Mouse (Mus musculus) embryonic facial prominence, embryonic 13.5 days (tissue): ENCODE results near the gene Elf5. TPM values are rescaled to one million over a fixed set of nuclear protein-coding genes. Genes with fewer than 3 reads are reported as not detected.

Experiments
- ATAC-seq: fragments of 200-750 bp; cut with Nextera tagmentation; 2 replicates; pipeline ENCODE4 v1.8.0; 2017; ENCODE audit warnings: low read depth; ENCODE audit not compliant: insufficient number of reproducible peaks, insufficient read depth, low FRiP score, low TSS enrichment
- H3K27ac ChIP-seq: fragments of 300-500 bp; sonication (generic); 2 replicates; pipeline ENCODE4 v1.5.1; 2015; ENCODE audit warnings: moderate library complexity, mild to moderate bottlenecking, inconsistent platforms
- H3K27me3 ChIP-seq: fragments of 300-500 bp; sonication (generic); 2 replicates; pipeline ENCODE4 v1.6.1; 2015; ENCODE audit warnings: mild to moderate bottlenecking, inconsistent platforms
- H3K36me3 ChIP-seq: fragments of 300-500 bp; sonication (generic); 2 replicates; pipeline ENCODE4 v1.6.1; 2015; ENCODE audit warnings: mild to moderate bottlenecking, inconsistent platforms
- H3K4me1 ChIP-seq: fragments of 300-500 bp; sonication (generic); 2 replicates; pipeline ENCODE4 v1.6.1; 2015; ENCODE audit warnings: inconsistent platforms
- H3K4me2 ChIP-seq: fragments of 300-500 bp; sonication (generic); 2 replicates; pipeline ENCODE4 v1.6.1; 2015; ENCODE audit warnings: moderate library complexity, mild to moderate bottlenecking, inconsistent platforms
- H3K4me3 ChIP-seq: fragments of 300-500 bp; sonication (generic); 2 replicates; pipeline ENCODE4 v1.5.1; 2015; ENCODE audit warnings: mild to moderate bottlenecking, inconsistent platforms
- H3K9ac ChIP-seq: fragments of 300-500 bp; sonication (generic); 2 replicates; pipeline ENCODE4 v1.6.1; 2015; ENCODE audit warnings: mild to moderate bottlenecking, inconsistent platforms
- H3K9me3 ChIP-seq: fragments of 300-500 bp; sonication (generic); 2 replicates; pipeline ENCODE4 v1.6.1; 2016; ENCODE audit warnings: inconsistent platforms
- WGBS: fragments of 180-500 bp; shearing (Covaris S2); methylation state at CpG from one replicate; pipeline ENCODE4 v1.1.7; 2015; ENCODE audit warnings: mixed read lengths; 5-methylcytosine and 5-hydroxymethylcytosine counted together
- polyA plus RNA-seq: library from polyadenylated mRNA; unstranded; fragments of >200 nt; fragmentation: Nextera tagmentation; extraction: Ambion mirVana; gene quantifications from 2 replicates; pipeline ENCODE4 v1.2.1, GENCODE M21; 2015

The Elf5 gene
- polyA plus RNA-seq, 1 experiment from 2014 or later, result 1.9 TPM

DNA sequence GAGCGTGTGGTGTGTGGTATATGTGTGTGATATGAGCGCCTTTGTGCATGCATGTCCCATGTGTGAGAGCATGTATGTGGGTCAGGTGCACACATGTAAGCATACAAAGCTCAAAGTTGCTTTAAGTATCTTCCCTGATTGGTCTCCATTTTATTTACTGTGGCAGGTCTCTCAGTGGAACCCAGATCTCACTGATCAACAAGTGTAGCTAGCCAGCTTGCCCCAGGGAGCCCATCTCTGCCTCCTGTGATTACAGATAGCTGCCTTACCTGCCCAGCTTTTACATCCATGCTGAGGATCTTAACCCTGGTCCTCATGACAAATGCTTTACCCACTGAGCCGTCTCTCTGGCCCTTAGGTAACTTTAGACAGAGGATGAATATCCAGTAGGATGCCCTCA is 66.8 kb downstream of the Elf5 start:
- Histone ChIP-seq H3K4me1 (peaks cover 3% of the 10 kb centered on the region), H3K27ac (no peak overlapping the region), H3K27me3 (no peaks in the 10 kb centered on the region), H3K4me3 (no peak overlapping the region), H3K4me2 (no peak overlapping the region), H3K36me3 (peaks cover 33% of the 10 kb centered on the region), H3K9ac (no peak overlapping the region), H3K9me3 (no peaks in the 10 kb centered on the region)
- 94% methylated on average over 3 of the region's 3 CpGs for WGBS
- ATAC-seq, result no peak

DNA sequence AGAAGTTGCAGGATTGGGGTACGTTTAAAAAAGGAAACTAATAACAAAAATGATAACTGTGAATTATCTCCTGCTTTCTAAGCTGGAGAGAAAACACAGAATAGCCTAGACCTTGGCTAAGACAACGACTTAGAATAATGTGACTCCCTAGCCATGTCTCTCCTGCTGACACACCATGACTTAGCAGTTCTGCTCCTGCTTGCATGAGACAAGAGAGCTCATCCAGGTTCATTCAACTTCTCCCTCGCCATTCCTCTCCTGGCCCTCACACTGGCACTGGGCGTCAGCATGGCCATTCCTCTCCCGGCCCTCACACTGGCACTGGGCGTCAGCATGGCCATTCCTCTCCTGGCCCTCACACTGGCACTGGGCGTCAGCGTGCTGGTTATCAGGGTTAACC is 68.8 kb downstream of the Elf5 start:
- no peak for ATAC-seq
- Histone ChIP-seq H3K9me3 (no peaks in the 10 kb centered on the region), H3K4me1 (peaks cover 14% of the 10 kb centered on the region), H3K9ac (no peak overlapping the region), H3K4me2 (no peak overlapping the region), H3K36me3 (peaks cover 14% of the 10 kb centered on the region), H3K27me3 (no peaks in the 10 kb centered on the region), H3K27ac (no peak overlapping the region), H3K4me3 (no peak overlapping the region)
- 87% methylated on average over 8 of the region's 8 CpGs for WGBS

DNA sequence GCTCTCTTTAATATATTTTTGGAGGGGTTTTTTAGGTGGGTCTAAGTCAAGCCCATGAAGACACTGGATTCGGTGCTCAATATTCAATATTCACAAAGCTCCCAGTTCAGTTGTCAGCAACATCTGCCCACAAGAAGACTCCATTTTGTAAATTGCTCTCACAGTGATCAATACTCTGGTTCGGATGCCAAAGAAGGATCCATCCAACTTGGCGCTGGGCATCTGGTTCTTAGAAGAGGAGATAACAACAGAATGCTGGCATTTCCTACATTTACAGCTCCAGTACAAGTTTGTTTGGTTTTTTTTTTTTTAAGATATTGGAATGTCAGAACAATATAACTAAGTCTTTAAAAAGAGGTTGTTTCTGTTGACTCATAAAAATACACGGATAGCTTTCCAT is 69.4 kb downstream of the Elf5 start:
- no peak overlapping the region for H3K4me2 ChIP-seq
- H3K27ac ChIP-seq, result no peak overlapping the region
- no peak overlapping the region for H3K9ac ChIP-seq
- H3K4me3 ChIP-seq, result no peak overlapping the region
- peaks cover 7% of the 10 kb centered on the region; the same call in 1 of the 2 replicates for H3K36me3 ChIP-seq
- WGBS, result 95% methylated on average over 4 of the region's 4 CpGs
- no peak for ATAC-seq
- peaks cover 14% of the 10 kb centered on the region for H3K4me1 ChIP-seq
- no peaks in the 10 kb centered on the region for H3K27me3 ChIP-seq
- no peaks in the 10 kb centered on the region for H3K9me3 ChIP-seq

DNA sequence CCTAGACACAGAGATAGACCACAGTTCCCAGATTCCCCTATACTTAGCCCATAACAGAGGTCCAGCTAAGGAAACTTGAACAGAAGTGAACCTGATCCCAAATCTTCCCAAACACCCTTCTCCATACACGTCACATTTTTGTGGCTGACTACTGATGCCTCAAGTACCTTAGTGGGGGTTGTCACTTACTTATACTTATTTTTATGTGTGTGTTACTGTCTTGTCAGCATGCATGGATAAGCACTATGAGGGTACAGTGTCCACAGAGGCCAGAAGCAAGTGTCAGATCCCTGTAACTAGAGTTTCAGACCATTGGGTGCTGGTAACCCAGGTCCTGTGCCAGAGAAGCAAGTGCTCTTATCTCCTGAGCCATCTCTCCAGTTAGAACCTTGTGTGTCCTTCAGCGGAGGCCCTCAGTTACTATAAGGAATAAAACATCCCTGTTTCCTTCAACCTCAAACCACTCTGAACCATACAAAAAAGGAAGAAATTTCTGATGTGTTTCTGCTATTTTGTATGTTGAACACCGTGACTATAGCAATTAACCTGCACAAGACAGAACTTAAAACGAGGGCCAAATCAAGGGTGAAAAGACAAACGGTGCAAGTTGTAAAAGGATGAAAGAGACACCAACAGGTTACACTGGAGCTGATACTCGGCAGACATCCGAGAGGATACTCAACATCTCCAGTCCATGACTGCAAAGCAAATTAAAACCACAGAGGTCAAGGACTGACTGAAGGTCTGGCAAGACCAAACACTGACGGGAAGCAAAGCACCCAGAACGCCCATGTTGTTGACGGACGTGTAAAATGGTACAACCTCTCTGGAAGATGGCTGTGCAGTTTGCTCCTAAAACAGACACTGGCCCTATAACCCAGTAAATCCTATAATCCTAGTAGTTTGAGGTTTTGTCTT is 70.1 kb downstream of the Elf5 start:
- H3K9ac ChIP-seq, result no peak overlapping the region
- H3K27me3 ChIP-seq, result no peaks in the 10 kb centered on the region
- H3K4me3 ChIP-seq, result no peak overlapping the region
- no peak overlapping the region for H3K4me2 ChIP-seq
- H3K4me1 ChIP-seq, result peaks cover 14% of the 10 kb centered on the region
- H3K36me3 ChIP-seq, result 0 out of 2 replicates have a peak, but pooled peaks cover 6% of the 10 kb centered on the region
- H3K27ac ChIP-seq, result no peak overlapping the region
- 86% methylated on average over 11 of the region's 11 CpGs for WGBS
- no peak for ATAC-seq
- H3K9me3 ChIP-seq, result no peaks in the 10 kb centered on the region

DNA sequence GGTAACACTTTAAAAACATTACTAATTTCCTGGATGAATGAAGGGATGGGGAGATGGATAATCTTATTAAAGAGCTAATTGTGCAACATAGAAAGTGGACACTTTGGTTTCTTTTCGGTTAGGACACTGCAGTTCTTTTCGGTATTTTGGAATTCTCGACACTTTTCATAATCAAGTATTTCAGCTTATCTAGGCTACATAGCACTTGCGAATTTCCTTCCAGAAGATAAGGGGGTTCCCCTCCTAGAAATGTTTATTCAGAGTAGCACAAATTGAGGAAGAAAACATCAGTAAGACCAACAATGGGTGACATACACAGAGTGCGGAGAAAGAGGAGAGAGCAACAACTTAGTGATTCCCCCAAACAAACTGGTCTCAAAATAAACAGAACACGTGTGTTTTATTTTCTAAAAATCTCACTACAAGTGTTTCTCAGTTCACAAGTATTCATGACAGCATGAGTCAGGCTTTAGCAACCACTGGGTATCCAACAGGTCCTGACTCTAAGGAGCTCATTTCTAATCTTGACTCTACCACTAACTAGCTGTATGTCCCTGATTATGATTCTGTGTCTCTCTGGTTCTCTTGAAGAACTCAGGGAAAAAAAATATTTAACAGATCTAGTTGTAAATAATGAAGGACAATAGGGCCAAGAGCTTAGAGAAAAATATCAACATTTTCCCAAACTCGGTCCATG is 71.9 kb downstream of the Elf5 start:
- Histone ChIP-seq H3K4me1 (peaks cover 14% of the 10 kb centered on the region), H3K27ac (no peak overlapping the region), H3K36me3 (no peaks in the 10 kb centered on the region), H3K4me2 (peak overlapping the region; percentile 72), H3K9me3 (no peaks in the 10 kb centered on the region), H3K27me3 (no peaks in the 10 kb centered on the region), H3K9ac (peak overlapping the region; percentile 89; the same call in 1 of the 2 replicates), H3K4me3 (peak overlapping the region; percentile 81)
- 79% methylated on average over 7 of the region's 7 CpGs for whole genome bisulfite sequencing
- no peak for ATAC-seq

DNA sequence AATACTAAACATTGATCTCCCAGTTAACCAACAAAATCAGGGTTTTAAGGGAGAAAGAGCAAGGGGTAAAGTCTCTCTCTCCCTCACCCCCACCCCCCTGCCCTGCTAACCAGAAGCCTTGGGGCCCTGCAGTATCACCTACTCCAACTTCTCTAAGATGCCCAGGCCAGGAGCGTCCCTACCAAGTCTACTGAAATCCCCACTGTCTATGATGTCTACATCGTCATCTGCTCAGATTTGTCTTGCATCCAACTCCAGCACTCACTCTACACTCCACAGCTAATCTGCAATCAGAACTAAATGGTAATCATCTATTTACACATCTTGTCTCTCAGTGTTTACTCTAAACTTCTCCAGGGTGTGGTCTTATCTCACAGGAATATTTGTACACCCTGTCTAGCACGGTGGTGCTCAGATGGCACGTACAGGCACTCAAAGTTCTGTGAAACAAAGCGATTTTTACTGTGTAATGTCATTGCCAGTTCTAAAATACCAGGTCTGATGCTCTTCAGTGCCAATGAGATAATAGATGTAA is 72.6 kb downstream of the Elf5 start:
- Histone ChIP-seq H3K4me1 (peaks cover 14% of the 10 kb centered on the region), H3K9ac (peak overlapping the region; percentile 89), H3K27me3 (no peaks in the 10 kb centered on the region), H3K4me2 (peak overlapping the region; percentile 72), H3K9me3 (no peaks in the 10 kb centered on the region), H3K36me3 (no peaks in the 10 kb centered on the region), H3K4me3 (peak overlapping the region; percentile 81), H3K27ac (peak overlapping the region; percentile 97)
- 35% methylated on average over 5 of the region's 5 CpGs for WGBS
- ATAC-seq, result no peak

DNA sequence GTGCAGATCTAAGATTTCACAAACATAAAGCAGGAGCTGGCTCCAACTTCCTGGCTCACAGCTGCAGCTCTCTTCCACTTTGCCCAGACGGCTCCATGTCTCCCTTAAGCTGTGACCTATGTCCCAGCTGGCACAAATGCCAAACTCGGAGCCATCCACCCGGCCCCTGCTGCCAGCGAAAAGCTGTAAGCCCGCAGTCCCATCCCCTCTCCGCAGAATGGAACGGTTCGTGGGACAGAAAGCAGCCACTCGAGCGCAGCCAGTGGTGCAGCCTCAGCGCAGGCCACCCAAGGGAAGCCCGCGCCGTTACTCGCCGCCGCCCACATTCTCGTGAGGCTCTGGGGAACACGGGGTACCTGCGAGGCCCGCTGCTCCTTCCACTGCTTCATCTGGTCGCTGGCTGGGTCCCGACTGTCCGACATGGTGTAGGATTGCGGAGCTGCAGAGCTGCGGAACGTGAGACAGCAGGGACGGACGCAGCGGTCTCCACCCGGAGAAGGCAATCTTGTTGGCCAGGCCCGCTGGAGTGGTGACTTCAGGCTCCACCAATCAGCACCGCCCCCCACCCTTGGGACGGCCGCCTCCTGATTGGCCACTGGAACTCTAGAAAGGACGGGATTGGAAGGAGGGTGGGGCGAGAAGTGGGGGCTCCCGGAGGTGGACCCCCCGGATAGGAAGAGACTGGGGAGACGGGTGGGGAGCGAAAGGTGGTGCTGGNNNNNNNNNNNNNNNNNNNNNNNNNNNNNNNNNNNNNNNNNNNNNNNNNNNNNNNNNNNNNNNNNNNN is 73.3 kb downstream of the Elf5 start, which contains the start of gene Cat:
Gene Cat (minus strand): TSS at position 544 of the 785 bp plus-strand sequence.
- H3K27me3 ChIP-seq, result no peaks in the 10 kb centered on the region
- peak within 1 kb of the TSS; percentile 72 for H3K4me2 ChIP-seq
- under 1% methylated on average over 41 of the region's 41 CpGs for WGBS
- ATAC-seq, result peak; percentile 99
- H3K9ac ChIP-seq, result peak within 1 kb of the TSS; percentile 89
- H3K27ac ChIP-seq, result peak within 1 kb of the TSS; percentile 97
- H3K4me3 ChIP-seq, result peak within 1 kb of the TSS; percentile 81
- H3K4me1 ChIP-seq, result peaks cover 14% of the 10 kb centered on the region
- no peaks in the 10 kb centered on the region for H3K36me3 ChIP-seq
- H3K9me3 ChIP-seq, result no peaks in the 10 kb centered on the region

DNA sequence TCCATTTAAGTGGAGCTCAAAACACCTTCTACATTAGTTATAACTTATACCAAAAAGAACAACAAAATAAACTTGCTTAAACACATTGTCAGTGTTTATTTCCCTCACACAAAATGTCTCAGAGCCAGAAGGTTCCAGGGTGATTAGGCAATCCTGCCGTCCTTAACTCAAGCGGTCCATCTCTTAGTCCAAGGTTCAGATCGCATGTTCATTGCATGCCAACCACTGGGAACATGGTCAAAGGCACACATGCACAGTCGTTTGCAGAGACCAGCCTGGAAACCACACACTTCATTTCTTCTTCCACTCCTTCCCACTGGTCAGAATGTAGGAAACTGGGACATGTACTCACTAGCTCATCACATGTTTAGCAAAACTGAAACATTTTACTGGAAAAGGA is 81.0 kb downstream of the Elf5 start:
- no peak overlapping the region for H3K9ac ChIP-seq
- H3K36me3 ChIP-seq, result no peaks in the 10 kb centered on the region
- H3K27ac ChIP-seq, result no peak overlapping the region
- no peaks in the 10 kb centered on the region for H3K4me1 ChIP-seq
- H3K4me2 ChIP-seq, result no peak overlapping the region
- H3K9me3 ChIP-seq, result no peaks in the 10 kb centered on the region
- H3K27me3 ChIP-seq, result no peaks in the 10 kb centered on the region
- WGBS, result 89% methylated on average over 4 of the region's 4 CpGs
- ATAC-seq, result no peak
- no peak overlapping the region for H3K4me3 ChIP-seq

DNA sequence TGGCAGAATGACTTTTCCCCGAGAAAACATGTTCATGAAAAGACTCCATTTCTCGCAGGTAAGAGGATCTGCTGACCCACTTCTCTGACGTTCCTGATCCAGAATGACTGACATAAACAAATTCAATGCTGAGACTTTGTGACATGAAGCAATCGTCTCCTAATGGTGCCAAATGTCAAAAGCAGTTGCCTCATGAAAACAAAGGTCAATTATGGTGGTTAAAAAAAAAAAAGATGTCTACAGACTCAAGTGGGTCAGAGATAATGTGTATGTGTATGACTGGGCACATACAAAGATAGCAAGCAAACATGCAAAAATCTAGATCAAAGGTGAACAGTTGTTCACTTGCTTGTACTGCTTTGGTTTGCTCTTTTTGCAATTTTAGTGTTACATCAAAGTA is 82.3 kb downstream of the Elf5 start:
- no peaks in the 10 kb centered on the region for H3K36me3 ChIP-seq
- ATAC-seq, result no peak
- no peak overlapping the region for H3K27ac ChIP-seq
- H3K4me3 ChIP-seq, result no peak overlapping the region
- WGBS, result 62% methylated on average over 4 of the region's 4 CpGs
- H3K9me3 ChIP-seq, result no peaks in the 10 kb centered on the region
- H3K9ac ChIP-seq, result no peak overlapping the region
- H3K27me3 ChIP-seq, result no peaks in the 10 kb centered on the region
- no peaks in the 10 kb centered on the region for H3K4me1 ChIP-seq
- no peak overlapping the region for H3K4me2 ChIP-seq

DNA sequence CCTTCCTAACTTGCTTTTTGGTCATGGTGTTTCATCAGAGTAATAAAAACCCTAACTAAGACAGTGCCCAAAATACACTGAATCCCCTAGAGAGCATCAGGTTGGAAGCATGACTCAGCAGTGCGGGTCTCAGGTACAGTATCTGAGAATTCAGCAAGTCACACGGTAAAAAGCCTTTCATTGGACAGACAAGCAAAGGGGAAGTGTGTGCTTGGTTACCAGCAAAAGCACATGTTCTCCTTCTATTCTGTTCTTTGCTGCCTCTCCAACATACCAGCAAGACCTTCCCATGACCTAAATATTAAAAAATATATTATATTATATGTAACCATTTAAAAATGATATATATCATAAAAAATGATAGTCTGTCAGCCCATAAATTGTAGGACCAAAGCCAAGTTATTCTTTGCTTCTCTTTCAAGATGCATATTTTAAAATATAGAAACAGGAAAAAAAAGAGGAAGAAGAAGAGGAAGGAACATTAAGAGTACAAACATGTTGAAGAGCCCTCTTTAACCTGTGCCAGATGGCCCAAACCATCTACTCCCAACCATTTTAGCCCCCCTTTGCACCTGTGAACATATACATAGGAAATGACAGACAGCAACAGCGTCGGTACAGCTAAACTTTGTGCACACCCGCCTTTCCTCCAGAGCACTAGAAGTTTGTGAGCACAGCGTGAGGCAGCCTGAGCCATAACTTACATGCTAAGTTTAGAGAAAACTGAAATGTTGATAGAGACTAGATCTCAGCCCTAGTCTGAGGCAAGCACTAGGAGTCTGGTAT is 84.3 kb downstream of the Elf5 start:
- 82% methylated on average over 6 of the region's 6 CpGs for WGBS
- H3K27me3 ChIP-seq, result no peaks in the 10 kb centered on the region
- H3K4me1 ChIP-seq, result no peaks in the 10 kb centered on the region
- H3K9me3 ChIP-seq, result no peaks in the 10 kb centered on the region
- no peak overlapping the region for H3K27ac ChIP-seq
- no peak for ATAC-seq
- no peaks in the 10 kb centered on the region for H3K36me3 ChIP-seq
- no peak overlapping the region for H3K4me2 ChIP-seq
- H3K4me3 ChIP-seq, result no peak overlapping the region
- H3K9ac ChIP-seq, result no peak overlapping the region
